Mouse (Mus musculus) cerebellum, adult 9-11 months (tissue): ENCODE measurements at regions not wholly inside any gene's neighbourhood (a gene's known extent, or its start where the extent isn't known, plus 50 kb on each side); places are given as distances from the start of the nearest gene placed in this dataset.

Experiments
- DNase-seq: peaks from one replicate; pipeline ENCODE4 v3.0.0; 2022

DNA sequence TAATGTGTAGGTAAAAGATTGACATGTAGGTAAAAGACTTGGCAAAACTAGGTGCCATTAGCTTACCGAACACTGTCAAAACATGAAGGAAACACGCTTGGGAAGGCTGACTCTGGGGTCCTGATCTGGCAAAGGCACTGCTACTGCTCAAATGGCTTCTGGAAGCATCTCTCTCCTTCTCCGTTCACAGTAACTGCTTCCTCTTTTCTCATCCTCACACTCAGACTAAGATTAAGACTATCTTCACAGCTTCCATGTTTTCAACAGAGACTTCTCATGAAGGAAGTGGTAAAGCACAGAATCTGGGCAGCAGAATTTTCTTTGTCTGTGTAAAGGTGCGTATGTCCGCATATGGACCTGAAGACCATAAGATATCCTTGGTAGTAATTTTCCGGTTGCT, 271.4 kb upstream of the Adgrl2 start:
- no peak for DNase-seq

DNA sequence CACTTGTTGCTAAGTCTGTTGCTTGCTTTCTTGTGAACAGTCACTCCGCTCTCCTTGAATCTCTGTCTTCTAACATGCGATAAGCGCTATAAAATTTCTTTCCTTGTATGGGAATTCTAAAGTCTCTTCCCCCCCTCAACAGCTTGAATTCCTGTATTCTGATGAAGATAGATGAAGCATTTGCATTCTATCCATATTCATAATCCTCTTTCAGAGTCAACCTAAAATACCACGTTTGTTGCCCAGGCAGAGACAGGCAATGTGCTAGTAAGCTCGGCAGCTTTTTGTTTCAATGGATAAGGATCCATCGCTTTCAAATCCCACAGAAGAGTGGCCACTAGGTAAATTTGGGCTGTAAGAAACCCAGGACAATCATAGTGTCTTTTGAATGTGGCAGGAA, 268.5 kb upstream of the Adgrl2 start:
- no peak for DNase-seq

DNA sequence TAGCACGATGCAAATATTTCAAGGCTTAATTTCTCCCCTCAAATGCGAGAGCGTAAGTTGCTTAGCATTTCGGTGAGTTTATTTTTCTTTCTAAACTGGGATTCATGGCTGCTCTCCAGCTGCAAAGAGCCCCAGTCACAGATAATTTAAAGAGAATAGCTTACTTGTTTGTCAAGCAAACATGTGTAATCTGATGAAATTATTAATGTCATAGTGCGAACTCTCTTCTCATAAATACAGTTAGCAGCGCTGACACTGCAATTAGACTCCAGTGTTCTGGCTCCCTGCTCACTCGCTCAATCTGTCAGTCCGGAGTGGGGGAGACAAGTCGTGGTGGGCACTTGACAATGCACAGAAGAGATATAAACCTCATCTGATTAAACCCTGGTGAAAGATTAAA, 266.5 kb upstream of the Adgrl2 start:
- DNase-seq, result no peak

DNA sequence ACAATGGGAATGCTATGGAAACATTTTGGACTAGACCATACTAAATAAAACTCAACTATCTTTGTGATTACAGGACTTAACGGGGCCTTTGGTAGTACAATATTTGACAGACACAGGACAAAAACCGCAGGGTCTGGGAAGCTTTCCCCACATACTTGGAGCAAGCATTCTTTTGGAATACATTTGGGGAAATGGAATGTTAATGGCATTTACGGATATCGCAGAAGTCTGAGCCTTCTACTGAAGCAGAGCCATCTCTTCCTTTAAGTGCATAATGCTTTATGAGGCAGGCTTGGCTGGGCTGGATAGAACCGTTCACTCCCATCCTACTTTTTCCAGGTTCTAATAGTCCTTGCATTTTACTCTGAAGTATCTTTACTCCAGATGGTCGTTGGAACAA, 262.7 kb upstream of the Adgrl2 start:
- DNase-seq, result no peak

DNA sequence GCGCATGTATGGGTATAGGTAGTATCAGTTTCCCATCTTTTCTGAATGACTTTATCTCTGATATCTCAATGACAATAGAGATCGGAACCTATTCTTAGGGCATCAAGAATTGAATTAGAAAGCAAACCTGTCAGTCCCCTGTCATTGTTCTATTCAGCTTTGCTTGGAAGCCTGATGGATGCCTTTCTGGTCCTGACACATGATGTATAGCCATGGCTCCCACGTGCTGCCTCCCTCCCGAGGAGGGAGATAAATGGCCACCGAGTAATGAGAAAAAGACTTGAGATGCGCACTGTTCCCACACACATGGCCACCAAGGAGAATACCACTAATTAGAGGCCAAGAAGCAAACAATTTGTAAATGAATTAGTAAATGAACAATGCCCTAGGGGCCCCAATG, 261.8 kb upstream of the Adgrl2 start:
- DNase-seq, result no peak

DNA sequence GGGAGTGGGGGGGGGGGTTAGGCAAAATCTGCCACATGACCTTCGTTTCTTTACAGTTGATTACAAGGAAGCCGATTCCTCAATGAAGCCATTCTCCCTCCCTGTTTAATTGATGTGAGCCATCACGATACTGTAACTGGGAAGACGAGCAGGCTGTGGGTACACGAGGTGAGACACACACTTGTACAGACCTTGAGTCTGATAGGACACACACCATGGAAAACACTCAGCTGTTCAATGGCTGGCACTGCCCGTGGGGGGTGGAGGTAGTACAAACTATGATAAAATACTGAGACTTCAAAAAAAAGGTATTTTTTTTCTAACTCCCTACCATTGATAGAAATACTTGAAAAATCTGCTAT, 257.3 kb upstream of the Adgrl2 start:
- no peak for DNase-seq

DNA sequence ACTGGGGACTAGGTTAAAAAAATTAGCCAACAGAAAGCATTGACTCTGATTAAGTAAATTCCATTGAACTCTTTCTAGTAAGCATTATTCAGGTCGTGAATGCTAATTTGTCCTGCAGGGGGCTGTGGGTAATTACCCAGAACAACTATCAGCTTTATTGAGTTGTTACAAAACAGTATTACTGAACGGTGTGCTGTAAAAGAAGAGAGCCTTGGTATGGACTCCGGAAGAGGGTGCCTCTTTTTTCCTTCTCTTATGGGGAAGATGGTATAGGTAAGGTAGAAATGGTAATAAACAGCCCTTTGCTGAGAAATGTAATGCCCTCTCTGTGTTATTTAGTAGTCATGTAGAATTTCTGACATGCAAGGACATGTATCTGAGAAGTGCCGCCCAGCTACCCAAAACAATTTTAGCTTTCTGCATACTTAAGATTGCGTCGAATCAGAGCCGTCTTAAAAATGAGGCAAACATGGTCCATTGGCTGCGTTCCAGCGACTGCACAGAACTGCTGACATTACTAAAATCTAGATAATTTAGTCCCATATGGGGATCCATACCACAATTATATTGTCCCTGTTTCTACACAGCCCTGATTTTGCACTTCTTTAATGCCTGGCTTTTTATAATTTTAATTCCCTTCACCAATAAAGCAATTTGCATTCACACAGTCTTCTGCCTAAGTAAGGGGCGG, 256.7 kb upstream of the Adgrl2 start:
- DNase-seq, result no peak

DNA sequence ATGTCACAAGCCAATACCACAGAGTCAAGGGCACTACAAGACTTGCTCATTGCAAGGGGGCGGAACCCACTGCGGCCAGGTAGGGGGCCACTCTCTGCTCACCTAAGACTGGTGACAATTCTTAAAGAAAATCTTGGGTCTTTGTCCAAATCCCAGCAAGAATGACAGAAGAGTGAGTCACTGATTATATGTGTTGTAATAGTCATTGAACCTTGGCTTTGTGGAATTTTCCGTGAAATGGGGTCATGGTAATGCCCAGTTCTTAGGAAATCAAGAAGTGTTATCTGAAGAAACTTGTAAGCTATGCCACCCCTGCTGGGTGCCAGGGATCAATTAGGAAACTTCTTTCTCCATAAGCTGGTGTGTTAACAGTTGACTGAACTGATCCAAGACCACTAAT, 249.3 kb upstream of the Adgrl2 start:
- DNase-seq, result no peak

DNA sequence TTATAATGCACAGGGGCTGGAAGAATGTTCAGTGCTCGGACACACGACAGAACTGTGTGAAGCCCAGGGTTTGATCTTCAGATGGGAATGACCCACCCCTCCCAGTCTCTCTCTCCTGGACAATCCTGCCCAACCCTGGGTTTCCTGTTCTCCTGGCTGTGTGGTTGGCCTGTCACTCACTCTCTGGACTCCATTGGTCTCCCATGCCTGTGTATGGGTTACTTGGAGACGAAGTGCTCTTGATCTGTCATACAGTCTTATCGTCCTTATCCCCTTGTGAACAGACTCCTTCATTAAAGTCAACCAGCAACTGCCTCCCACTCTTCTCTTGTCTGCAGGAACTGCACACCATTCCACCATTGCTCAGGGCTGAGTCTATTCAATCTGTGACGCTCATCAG, 247.7 kb upstream of the Adgrl2 start:
- no peak for DNase-seq

DNA sequence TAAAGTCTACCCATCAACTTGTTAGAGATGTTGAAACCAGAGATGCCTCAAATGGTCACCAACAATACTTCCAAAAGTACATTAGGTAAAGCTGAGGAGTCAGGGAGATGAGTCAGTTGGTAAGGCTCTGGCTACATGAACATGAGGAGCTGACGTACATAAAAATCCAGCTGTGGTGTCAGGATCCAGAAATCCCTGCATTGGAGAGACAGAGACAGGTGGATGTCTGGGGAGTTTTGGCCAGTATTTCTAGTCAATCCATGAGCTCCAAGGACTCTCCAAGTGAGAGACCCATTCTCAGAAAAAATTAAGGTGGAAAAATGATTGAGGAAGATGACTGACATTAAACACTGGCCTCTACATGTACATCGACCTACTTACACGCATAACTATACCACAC, 244.8 kb upstream of the Adgrl2 start:
- DNase-seq, result no peak

DNA sequence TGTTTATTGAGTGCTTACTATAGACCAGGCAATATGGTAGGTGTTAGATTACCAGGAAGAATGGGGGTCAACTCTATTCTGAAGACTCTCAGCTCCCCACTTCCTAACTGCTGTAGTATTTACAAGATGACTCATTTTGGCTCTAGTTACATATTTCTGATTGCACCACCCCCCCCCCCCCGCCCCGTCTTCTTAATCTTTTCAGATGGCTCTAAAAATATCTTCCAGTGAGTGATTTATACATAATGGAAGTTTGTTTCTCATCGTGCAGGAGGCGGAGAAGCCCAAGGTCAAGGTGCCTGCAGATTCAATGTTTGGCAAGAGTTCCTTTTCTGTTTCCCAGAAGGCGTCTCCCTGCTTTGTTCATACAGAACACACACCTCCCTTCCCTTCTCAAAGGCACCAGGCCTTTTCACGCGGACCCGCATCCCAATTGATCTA, 243.4 kb upstream of the Adgrl2 start:
- no peak for DNase-seq

DNA sequence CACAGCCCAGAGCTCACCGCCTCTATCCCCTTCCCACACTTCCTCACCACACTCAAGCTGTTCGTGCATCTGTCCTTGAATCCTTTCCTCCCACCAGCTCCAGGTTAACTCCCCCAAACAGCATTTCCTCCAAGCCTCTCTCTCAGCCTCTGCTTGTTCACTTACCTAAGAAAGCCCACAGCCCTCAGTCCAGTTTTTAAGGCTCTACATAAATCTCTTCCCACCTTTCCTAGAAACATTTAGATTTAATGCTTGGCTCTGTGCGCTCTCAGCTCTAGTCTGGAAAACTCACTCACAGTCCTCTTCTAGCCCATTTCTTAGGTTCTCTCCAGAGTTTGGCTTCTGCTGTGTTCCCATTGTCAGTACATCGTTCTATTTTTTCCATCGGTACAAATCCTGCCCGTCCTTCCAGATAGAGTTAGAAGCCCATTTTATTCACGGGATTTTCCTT, 242.9 kb upstream of the Adgrl2 start:
- DNase-seq, result no peak

DNA sequence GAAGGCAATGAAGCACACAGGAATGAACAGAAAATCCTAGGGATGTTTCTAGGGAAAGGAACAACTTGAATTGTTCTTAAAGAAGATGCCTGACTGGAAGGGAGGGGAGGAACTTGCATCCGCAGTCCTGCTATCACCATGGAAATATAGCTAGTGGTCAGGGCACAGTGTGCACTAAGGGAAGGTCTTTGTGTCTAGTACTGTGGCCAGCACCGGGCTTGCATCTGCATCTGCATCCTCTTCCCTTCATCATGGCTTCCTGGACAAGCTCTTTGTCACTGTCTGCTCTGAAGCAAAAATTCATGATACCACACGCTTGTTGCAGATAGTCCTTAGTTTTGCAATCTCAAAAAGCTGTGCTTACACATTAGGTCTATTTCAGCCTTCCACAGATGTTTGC, 241.0 kb upstream of the Adgrl2 start:
- DNase-seq, result no peak

DNA sequence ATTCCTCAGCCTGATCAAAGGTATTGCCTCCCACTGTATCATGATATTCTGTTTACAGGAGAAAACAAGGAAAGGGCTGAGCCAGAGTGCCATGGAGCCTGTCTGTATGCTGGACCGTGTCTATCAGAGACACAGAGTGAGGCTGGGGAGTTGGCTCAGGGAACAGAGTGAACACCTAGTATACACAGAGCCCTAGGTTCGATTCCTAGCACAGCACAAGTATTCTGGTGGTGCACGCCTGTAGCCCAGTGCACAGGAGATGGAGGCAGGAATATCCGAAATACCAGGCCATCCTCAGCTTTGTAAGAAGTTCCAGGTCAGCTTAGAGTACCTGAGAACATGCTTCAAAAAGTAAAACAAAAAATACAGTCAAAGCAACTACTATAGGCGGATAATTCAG, 237.2 kb upstream of the Adgrl2 start:
- no peak for DNase-seq

DNA sequence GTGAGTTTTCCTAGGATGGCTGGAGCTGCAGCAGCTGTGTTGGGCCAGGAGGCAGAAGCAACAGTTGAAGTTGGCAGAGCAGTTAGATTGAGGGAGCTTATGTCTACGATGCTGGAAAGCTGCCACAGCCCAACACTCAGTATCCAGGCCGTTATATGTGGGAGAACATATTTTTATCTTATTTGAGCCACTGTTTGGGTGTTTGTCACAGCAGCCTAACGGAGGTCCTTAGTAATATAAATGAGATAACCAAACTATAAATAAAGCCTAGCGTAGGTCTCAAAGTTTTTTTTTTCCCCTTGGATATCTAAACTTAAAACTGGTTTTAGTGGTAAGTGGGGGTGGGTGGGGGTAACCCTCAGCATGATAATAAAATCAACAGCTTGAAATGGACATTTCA, 236.4 kb upstream of the Adgrl2 start:
- no peak for DNase-seq

DNA sequence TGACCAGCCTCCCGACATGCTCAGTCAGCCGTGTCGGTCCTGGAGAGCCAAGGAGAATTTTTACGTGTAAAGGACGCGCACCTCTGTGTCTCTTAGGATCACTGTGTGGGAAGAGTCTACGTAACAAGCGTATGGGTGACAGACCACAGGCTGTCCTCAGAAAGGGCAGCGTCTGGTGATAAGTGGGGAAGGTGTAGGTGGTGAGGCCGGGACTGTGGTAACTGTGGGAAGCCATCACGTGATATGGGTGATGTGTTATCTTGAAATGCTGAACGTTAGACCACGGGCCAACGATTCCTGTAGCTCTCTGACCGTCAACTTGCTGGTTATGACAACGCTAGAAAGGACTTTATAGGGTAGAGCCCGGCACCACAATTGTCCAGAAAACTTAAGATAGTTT, 235.3 kb upstream of the Adgrl2 start:
- DNase-seq, result no peak

DNA sequence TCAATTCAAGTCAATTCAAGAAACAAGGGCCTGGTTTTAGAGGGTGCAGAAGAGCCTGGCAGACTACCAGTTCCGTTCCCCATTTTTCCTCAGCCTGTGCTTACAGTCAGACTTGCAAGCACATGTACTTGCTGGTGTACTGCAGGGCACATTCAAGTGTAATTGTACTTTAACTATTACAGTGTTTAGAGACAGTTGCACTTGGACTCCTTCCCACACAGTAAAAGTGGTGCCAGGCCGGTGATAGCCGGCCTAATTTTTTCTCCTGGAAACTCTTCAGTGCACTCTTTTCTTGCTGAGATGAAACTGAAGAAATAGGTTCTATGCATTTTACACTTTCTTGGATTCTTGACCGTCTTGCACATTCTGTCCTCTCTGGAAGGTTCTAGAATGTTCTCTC, 233.9 kb upstream of the Adgrl2 start:
- no peak for DNase-seq

DNA sequence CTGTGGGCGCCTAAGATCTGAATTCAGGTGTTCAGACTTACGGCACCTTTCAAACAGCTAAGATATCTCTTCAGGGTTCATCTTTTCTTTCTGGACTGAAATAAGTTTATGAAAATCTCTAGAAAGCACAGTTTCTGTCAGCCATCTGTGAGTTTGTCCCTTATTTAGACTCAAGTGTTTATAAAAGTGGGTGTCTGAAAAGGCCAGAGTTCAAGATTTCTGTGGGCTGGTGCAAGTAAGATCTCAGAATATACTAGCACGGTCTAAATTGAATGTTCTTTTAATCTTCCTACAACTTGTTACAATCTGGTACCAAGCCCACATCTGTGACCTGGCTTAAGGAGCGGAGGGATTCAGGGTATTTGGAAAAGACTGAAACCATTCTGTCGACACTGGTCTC, 233.4 kb upstream of the Adgrl2 start:
- DNase-seq, result no peak

DNA sequence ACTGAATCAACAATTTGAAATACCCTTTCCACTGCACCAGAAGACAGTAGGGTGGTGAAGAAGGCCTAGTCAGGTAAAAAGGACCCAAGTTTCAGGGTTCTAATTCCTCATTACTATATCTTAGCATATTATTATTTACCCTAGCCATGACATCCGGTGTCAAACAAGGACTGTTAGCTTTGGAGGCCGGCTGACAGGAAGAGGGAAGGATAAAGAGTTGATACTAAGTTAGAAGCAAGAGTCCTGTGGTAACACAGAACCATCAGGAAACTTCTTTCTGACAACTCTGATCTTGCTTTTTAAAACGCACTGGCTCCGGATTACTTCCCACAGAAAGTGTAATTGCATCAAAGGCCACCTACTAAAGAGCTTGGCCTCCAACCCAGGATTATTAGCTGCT, 230.6 kb upstream of the Adgrl2 start:
- no peak for DNase-seq

DNA sequence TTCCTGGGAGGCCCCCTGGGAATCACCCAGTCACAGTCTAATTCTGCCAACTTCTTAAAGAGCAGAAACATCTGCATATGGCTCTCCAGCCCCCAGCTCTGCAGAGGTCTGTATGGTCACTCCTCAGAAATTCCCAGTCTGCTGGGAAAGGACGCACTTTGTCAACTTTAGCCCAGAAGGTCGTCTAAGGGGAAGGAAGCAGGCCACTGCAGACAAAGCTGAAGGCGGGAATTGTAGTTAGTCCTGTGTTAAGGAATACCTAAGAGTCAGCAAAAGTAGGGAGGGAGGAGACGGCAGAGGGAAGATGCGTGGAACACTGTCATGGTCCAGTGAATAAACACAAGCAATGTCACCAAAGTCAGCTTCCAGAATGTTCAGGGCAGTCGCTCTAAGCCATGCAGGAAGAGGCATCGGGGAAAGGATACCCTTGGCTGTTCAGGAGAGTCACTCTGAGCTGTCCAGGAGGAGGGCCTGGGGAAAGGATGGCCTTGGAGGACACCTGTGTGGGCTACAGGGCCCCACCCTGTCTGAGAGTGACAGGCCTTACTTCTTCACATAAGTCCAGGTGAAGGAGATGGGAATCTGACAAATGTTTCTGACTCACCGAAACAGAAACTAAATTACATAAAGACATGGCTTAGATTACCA, 230.1 kb upstream of the Adgrl2 start:
- no peak for DNase-seq

DNA sequence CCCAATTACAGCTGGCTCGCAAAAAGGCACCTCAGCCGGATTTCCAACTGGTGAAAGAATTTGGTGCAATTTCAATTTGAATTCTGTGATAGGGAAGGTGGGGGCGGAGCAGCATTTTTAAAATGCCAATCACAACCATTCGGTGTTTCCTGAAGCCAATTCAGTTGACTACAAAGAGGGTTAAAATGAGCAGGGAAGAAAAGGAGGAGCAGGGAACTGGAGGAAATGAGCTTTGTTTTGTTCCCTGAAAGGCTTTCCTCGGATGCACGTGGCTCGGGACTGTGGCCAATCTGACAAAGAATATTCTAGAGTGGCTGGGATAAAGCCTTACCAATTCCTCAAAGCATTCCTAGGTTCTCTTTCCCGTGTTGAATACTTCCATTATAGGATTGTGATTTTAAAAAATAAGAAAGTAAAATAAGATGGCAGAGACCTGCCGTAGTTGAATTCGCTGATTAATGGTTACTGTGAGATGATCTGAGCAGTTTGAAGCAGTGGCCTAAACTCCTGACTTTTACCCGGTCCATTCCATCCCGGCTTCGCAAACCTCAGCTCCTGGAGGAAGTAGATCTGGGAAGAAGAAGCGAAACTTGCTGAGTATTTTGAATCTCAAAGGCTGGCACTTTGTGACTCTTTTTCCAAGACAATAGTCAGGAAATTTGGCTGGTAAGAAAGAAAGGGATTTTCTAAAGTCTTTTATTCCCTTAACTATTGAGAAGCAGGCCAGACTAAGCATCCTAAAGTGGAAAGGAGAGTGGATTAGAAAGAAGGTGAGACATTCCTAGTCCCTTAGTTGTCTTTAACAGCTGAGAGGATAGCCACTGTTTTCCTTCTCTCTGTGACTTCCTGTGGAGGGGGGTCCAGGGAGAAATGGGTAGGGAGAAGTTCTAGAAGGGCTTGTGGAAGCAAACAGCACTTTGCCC, 229.3 kb upstream of the Adgrl2 start:
- no peak for DNase-seq

DNA sequence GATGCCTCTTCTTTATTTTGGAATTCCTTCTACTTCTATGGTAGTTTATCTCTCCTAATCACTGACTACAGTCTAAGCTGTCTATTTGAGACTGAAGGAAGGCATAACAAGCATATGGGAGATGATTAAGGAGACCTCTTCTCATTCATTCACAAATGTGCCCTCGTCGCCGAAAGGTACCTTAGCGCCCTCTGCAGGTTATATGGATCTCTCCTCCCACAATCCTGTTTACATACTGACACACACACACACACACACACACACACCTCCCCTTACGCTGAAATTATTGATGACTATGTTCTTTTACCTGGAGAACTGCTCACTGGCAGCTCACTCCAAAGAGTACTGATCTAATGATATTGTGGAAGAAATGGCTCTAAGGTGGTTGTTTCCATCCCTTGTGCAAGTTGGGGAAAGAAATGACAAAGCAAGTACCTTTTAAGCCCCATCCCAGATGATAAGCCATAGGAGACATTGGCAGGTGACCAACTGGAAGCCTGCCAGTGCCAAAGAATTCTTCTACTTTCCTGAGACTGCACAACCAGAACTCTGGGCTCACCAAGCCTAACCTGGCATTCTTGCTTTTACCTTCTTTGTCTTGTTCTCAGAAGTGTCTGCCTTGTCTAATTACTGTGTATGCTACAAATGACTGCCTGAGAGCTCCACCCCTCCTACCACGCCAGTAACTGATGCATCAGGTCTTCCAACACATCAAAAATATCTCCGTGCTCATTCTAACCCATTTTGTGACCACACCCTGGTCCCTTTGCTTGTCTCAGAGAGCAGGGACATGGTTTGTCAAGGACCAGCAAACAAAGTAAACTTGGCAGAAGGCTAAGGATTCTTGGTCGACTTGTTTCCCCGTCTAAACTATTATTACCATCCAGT, 227.8 kb upstream of the Adgrl2 start:
- no peak for DNase-seq
